Mouse (Mus musculus): ENCODE measurements around the gene Ifit2.
A peak's percentile ranks its signal among the peaks of the same experiment; 100 is the strongest.
"Not testable (repeated sequence)": the region's sequence is repeated elsewhere in the genome, so short reads cannot be mapped to it uniquely, and the experiment has no call there.

Gene Ifit2

GRCm38 (mm10) chr19:34546211-34546610, 4.3 kb upstream of the Ifit2 start:
- DNase-seq (ENCODE audit: low read depth, low spot score) = no peak

DNA sequence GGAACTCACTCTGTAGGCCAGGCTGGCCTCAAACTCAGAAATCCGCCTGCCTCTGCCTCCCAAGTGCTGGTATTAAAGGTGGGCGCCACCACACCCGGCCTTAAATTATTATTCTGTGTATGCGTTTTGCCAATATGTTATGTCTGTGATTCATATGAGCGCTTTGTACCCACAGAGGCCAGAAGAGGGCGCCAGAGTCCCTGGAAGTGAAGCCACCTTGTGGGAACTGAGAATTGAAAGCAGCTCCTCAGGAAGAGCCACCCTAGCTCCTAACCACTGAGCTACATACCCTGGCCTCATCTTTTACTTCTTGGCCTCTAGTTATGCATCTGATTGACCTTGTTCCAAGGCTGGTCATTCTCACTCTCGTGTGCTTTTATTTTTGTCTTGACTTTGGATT, 2.5 kb upstream of the Ifit2 start:
- DNase-seq (ENCODE audit: low read depth, low spot score) = peak; percentile 76

DNA sequence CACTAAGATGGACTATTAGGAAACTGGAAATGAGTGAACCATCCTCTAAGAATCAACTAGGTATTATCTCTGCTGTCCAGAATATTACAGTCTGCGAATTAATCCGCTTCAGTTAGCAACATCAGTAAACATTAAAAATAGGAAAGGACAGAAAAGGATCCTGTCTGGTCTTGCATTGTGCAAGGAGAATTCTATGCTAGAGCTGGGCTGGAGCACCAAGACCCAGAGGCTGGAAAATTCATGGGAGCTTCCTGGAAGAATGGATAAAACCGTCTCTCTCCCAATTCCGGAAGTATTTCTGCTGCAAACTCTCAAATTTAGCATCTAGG, 325 bp upstream of the Ifit2 start:
- no peak for DNase-seq (ENCODE audit: low read depth, low spot score)

DNA sequence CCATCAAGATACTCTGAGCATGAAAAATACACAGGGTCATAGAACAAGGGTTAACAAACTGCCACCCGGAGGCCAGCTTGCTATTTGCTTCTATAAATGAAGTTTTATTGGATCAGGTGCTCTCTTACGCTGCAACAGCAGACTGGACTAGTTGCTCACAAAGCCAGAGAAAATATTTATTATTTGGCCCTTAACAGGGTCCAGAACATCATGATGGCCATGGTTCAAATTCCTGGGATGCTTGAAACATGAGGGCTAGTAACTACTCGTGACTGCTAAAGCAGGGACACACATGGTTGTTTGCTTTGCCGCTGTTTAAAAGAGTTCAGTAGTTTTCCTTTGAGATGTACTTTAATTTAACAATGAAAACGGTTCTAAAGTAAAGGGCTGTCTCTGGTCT, 1.5 kb downstream of the Ifit2 start:
- DNase-seq (ENCODE audit: low read depth, low spot score) = no peak

DNA sequence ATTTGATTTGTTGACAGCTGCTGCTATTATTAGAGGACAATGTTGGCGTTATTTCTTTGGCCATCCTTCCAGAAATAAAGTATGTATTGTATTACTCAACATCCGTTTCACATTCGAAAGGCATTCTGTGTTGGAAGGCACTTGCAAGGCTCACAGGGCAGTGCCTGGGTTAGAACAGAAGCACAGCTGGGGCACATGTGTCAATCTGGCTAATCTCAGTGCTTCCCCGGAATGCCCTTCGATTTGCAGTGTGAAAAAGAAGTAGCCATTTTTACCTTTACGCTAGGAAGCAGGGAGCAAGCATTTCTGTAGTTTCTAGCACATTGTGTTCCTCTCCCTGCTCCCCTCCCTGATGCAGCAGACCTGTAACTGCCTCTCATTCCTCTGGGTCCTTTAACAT, 2.5 kb downstream of the Ifit2 start:
- DNase-seq (ENCODE audit: low read depth, low spot score) = no peak

DNA sequence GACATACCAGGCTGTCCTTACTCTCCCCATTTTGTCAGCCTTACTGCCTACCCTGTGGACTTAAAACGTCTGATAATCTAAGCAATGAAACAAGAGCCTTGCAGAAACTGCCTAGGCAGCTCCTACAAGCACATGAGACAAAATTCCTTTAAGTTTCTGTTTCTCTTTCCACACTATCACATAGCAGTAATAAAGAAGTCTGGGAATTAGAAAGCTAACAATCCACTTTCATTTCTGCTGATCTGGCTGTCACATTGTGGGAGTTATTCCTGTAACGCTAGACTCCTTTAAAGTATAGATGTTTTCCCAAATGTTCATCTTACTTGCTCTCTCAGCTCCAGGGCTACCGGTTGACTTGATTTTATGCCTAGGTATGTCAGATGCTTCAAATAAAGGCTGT, 3.0 kb downstream of the Ifit2 start:
- no peak for DNase-seq (ENCODE audit: low read depth, low spot score)

DNA sequence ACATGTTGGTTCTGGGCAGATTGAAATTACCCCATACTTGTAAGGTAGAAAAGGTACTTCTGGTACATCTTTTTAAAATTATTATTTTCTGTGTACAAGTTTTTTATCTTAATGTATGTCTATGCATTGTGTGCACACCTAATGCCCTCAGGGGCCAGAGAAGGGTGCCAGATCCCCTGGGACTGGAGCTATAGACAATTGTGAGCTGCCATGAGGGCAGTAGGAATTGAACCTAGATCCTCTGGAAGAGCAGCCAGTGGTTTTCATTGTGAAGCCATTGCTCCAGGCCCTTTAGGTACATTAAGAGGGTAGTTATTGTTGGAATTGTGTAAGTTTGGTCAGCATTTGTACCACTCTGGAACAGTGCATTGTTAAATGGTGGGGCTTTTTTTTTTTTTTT, 3.6 kb downstream of the Ifit2 start:
- DNase-seq (ENCODE audit: low read depth, low spot score) = no peak

DNA sequence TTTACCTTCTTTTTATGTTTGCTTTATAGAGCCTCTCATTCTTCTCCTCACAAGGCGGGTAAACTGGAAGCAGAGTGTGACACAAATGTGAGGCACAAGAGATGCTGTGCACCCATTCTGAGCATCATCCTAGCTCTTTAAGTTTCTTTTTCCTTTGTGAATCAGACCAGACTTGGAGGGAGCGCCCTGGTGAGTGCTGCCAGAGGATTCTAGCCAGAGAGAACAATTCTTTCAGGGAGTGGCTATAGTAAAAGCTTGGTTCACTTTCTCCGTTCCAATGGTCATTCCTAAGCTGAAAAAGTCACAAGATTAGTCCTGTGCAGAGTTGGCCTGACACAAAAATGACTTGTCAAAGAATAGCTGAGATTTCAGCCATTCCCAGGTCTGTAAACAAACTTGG, 6.1 kb downstream of the Ifit2 start:
- no peak for DNase-seq (ENCODE audit: low read depth, low spot score)

- DNase-seq (ENCODE audit: low read depth, low spot score) = no peak
Observed at GRCm38 (mm10) chr19:34562556-34562955, 12.1 kb downstream of the Ifit2 start.

DNA sequence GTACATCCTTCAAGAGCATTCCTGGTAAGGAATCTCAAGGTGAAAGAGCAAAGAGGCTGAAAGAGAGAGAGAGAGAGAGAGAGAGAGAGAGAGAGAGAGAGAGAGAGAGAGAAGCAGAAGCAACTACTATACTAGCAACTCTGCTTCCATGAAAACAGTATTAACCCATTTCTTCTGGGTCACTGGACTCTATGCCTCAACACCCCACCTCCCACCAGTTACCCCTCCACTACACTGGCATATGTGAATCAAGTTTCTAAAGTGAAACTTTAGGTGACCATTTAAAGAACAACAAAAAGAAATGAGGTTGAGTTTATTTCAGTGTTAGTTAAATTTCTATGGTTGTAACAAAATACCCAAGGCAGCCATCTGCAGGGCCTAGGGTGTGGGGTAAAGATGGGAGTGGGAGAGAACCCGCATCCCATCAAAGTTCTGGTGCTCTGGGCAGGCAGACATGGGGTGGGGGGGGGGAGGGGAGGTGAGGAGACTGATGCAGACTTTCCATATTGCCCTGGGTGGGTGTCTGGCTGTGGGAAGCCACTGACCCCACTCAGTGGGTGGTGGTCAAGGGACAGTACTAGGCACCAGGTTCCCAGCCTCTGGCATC, 15.8 kb downstream of the Ifit2 start:
- no peak for DNase-seq (ENCODE audit: low read depth, low spot score)

- no peak for DNase-seq (ENCODE audit: low read depth, low spot score)
Observed at GRCm38 (mm10) chr19:34568988-34569895, 18.7 kb downstream of the Ifit2 start.

DNA sequence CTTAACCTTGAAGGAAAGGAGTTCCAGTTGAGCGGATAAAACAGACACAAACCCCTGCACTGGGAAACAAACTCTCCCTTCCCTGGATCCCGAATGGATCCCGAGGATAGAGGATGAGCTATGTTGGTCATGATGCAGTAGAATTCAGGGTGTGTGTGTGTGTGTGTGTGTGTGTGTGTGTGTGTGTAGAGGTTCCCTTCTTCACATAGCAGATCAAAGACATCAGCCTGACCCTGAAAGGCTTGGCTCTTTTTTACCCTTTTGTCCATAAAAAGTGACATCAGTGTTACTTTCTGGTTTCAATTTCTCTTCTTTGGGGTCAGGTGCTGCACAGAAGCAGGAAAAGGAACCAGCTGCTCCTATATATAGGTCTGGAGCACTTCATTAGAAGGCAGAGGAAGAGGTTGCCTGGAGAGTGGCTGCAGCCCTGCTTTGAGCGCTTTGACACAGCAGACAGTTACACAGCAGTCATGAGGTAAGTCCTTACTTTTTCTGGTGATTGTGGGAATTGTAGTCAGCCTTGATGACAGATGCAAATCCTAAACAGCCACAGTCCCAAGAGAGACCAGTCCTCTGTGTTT, 19.5 kb downstream of the Ifit2 start:
- no peak for DNase-seq (ENCODE audit: low read depth, low spot score)

GRCm38 (mm10) chr19:34571080-34571479, 20.6 kb downstream of the Ifit2 start:
- no peak for DNase-seq (ENCODE audit: low read depth, low spot score)

DNA sequence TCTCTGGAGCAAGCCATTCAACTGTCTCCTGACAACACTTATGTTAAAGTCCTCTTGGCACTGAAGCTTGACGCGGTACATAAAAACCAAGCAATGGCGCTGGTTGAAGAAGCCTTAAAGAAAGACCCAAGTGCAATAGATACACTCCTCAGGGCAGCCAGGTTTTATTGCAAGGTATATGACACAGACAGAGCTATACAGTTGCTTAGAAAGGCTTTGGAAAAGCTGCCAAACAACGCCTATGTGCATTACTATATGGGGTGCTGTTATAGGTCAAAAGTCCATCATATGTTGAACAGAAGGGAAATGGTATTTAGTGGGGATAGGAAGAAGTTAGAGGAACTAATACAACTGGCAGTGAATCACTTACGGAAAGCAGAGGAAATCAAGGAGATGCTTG, 23.2 kb downstream of the Ifit2 start:
- DNase-seq (ENCODE audit: low read depth, low spot score) = no peak

GRCm38 (mm10) chr19:34577121-34577520, 26.6 kb downstream of the Ifit2 start:
- no peak for DNase-seq (ENCODE audit: low read depth, low spot score)

- not testable (repeated sequence) for DNase-seq (ENCODE audit: low read depth, low spot score)
Observed at GRCm38 (mm10) chr19:34582696-34583095, 32.2 kb downstream of the Ifit2 start.

DNA sequence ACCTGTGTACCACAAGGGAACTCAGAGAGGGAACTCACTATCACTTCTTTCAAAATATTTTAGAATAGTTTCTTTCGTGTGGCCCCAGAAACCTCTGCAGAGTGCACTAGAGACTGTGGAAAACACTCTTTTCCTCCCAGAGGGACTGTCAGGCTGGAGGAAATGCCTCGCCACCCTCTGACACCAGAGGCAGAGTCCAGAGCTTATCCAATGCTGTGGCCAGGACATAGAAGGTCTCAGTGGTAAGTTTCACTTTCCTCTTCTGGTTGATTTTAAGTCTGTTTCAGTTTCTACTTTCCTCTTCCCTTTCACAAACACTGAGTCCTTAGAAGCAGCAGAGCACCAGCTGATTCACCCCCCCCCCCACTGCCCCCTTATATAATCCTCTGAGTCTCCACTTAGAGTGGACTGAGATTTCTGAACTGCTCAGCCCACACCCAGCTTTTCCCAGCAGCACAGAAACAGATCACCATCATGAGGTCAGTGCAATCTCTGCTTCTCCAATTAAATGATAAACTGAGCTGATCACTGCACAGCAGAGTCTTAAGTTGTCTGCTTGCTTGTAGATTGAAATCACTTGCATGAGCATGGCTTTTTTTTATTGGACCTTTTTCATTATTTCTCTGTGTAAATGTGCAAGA, 32.8 kb downstream of the Ifit2 start, which contains the start of gene Ifit3:
Ifit3 (plus strand) TSS at position 406 of the 641 bp plus-strand sequence.
- not testable (repeated sequence) for DNase-seq (ENCODE audit: low read depth, low spot score)

DNA sequence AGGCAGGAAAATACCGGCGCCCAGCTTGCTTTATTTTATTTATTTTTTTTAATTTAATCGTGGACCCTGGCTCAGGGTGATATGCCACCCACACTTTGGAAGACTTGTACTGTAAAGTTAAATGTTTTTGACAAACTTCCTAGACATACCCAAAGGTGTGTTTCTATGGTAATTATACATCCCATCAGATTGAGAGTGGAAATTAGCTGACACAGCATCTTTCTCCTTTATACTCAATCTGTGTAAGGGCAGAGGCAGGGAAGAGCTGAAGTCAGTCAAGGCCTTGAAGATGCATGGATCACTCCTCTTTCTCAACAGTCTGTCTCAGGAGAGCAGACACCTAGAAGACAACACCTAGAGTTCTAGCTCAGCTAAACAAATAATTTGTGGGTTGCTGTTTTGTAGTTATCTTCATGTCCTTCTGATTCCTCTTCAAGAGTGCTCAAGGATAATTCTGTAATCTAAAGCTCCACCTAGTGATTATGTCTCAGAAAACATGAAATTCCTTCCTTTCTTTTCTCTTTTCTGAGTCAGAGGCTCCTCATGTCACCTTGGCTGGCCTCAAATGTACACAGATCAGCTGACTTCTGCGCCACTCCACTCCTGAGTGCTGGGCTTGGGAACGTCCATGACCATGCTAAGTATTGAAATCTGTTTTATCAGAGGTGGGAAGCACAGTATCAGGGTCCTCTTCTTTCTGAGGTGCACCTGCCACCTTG, 35.4 kb downstream of the Ifit2 start:
- not testable (repeated sequence) for DNase-seq (ENCODE audit: low read depth, low spot score)

DNA sequence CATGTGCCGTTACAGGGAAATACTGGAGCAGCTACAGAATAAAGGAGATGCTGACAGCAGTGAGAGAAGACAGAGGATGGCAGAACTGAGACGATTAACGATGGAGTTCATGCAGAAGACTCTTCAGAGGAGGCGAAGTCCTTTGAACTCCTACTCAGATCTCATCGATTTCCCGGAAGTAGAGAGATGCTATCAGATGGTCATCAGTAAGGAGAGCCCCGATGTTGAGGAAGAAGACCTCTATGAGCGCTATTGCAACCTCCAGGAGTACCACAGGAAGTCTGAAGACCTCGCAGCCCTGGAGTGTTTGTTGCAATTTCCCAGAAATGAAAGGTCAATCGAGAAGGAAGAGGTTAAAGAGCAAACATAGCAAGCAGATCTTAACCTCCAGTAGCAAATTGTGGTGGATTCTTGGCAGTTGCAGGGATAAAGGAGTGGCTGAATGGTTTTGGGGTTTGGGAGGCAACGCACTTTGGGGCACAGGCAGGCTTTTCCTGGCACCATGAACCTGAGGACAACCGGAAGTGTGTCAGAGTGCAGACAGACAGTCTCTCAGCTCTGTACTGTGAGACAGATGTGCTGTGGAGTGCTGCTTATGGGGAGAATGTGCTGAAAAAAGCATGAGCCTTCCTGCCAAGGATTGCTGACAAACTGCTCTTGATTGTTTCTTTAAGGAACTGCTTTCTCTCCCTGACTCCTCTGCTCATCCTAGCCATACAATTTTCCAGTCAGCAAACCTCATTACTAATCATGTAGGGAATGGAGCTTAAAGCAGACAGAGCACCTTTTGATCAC, 37.6 kb downstream of the Ifit2 start:
- not testable (repeated sequence) for DNase-seq (ENCODE audit: low read depth, low spot score)

DNA sequence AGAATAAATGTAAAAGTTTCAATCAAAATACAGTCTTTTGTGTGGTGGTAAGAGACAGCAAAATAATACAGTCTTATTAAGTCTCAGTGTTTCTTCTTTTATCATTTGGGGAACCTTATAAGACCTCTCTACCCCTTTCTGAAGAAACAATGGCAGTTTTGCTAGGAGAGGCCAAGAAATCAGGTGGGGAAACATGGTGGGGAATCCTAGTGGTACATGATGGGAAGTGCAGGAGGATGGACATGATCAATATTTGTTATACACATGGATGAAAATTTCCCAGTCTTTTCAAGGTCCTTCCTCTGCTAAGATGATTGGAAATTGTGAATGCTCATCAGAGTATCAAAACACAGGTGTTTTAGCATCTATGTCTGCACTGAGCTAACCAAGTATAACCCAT, 38.5 kb downstream of the Ifit2 start:
- no peak for DNase-seq (ENCODE audit: low read depth, low spot score)

GRCm38 (mm10) chr19:34593456-34593855, 43.0 kb downstream of the Ifit2 start:
- no peak for DNase-seq (ENCODE audit: low read depth, low spot score)

Data from ZHBTc4 (cell line).